Mouse (Mus musculus) midbrain, embryonic 16.5 days (tissue): ENCODE results near the gene E2f6. TPM values are rescaled to one million over a fixed set of nuclear protein-coding genes. Genes with fewer than 3 reads are reported as not detected.

Source experiments
- ATAC-seq: fragments of 200-750 bp; cut with Nextera tagmentation; 2 replicates; pipeline ENCODE4 v1.8.0; 2017; ENCODE audit warnings: moderate TSS enrichment
- H3K27ac ChIP-seq: fragments of 300-500 bp; sonication (generic); 2 replicates; pipeline ENCODE4 v1.5.1; 2014; ENCODE audit warnings: mild to moderate bottlenecking, low read length, mixed read lengths
- H3K27me3 ChIP-seq: fragments of 300-500 bp; sonication (generic); 2 replicates; pipeline ENCODE4 v1.6.1; 2014; ENCODE audit warnings: low read depth, low read length, mixed read lengths; ENCODE audit not compliant: control insufficient read depth, insufficient read depth
- H3K36me3 ChIP-seq: fragments of 300-500 bp; sonication (generic); 2 replicates; pipeline ENCODE4 v1.6.1; 2014; ENCODE audit warnings: mild to moderate bottlenecking, low read length, moderate library complexity, mixed read lengths; ENCODE audit not compliant: control insufficient read depth, insufficient read depth
- H3K4me1 ChIP-seq: fragments of 300-500 bp; sonication (generic); 2 replicates; pipeline ENCODE4 v1.6.1; 2014; ENCODE audit warnings: mild to moderate bottlenecking, low read length, mixed read lengths; ENCODE audit not compliant: control insufficient read depth, insufficient read depth
- H3K4me2 ChIP-seq: fragments of 300-500 bp; sonication (generic); 2 replicates; pipeline ENCODE4 v1.6.1; 2014; ENCODE audit warnings: mild to moderate bottlenecking, low read length, mixed read lengths
- H3K4me3 ChIP-seq: fragments of 300-500 bp; sonication (generic); 2 replicates; pipeline ENCODE4 v1.5.1; 2014; ENCODE audit warnings: low read depth, mild to moderate bottlenecking, low read length, moderate library complexity, mixed read lengths
- H3K9ac ChIP-seq: fragments of 300-500 bp; sonication (generic); 2 replicates; pipeline ENCODE4 v1.6.1; 2014; ENCODE audit warnings: low read depth, low read length, mixed read lengths
- H3K9me3 ChIP-seq: fragments of 300-500 bp; sonication (generic); replicated peaks from 2 replicates; pipeline ENCODE4 v1.6.1; 2014; ENCODE audit warnings: mild to moderate bottlenecking, low read length, mixed read lengths; ENCODE audit not compliant: control insufficient read depth, poor library complexity, severe bottlenecking
- WGBS: fragments of 180-500 bp; shearing (Covaris S2); extraction: QIAGEN DNeasy Blood & Tissue Kit; methylation state at CpG from one replicate; pipeline ENCODE4 v1.1.7; 2014; 5-methylcytosine and 5-hydroxymethylcytosine counted together
- polyA plus RNA-seq: library from polyadenylated mRNA; unstranded; fragments of >200 nt; fragmentation: Nextera tagmentation; extraction: Ambion mirVana; gene quantifications from 2 replicates; pipeline ENCODE4 v1.2.1, GENCODE M21; 2015

The E2f6 gene
- polyA plus RNA-seq, 1 experiment from 2014 or later: 23.7 TPM

DNA sequence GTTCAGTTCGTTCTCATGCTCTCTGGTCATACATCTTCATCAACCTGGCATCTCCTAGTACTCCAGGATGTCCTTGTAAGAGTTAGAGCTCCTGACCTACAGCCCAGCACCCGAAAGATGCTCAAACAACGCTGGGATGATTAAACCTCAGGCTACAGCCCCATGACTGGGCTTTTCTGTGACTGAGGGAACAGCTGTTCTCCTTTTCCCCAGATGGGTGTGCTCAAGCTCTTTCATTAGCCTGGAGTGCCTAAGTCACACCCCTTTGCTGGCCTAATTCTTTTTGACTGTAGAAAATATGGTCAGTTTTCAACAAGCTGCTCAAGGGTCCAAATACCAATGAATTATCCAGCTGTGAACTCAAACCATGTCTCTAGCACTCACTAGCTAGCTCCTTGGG lies 2.7 kb upstream of the E2f6 start:
- H3K4me1 ChIP-seq: peaks cover 16% of the 10 kb centered on the region
- no peaks in the 10 kb centered on the region for H3K9me3 ChIP-seq
- ATAC-seq: no peak
- no peak overlapping the region for H3K9ac ChIP-seq
- no peak overlapping the region for H3K27ac ChIP-seq
- no peaks in the 10 kb centered on the region for H3K27me3 ChIP-seq
- no peak overlapping the region for H3K4me2 ChIP-seq
- H3K36me3 ChIP-seq: no peaks in the 10 kb centered on the region
- WGBS: 45% methylated on average over 3 of the region's 3 CpGs
- no peak overlapping the region for H3K4me3 ChIP-seq

DNA sequence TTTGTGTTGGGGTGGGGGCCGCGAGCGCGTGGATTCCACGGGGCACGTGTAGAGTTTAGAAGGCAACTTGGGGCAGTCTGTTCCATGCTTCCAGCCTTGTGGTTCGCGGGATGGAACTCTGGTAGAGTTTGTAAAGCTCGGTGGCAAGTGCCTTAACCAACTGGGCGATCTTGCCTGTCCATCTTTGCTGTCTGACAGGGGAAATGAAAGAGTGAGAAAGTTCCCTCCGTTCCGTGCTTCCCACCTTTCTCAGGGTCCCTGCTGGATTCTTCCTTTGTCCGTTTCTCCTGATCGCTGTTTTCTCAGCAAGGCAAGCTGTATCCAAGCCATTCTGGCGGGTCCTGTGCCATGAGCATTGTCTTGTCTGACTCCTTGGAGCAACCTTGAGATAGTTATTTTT lies 714 bp downstream of the E2f6 start:
- peak; percentile 40 for ATAC-seq

DNA sequence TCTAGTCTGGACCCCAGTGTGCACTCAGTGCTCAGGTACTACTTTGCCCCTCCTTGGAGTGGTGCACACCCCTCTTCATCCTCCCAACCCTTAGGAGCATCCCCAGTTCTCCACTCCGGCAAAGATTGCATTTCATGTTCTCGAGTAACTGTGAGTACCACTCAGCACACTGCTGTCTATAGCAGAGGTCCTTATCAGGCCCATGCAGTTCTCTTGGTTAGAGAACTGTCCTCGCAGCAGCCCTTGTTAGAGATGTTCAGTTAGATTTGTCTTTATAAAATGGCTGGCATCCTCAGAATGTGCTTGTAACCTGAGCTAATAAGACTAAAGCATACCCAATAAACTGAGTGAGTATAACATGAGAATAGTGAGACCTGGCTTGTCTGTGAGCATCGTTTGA lies 6.4 kb downstream of the E2f6 start:
- peaks cover 14% of the 10 kb centered on the region for H3K36me3 ChIP-seq
- 91% methylated on average over 4 of the region's 4 CpGs for WGBS
- H3K9ac ChIP-seq: no peak overlapping the region
- peaks cover 15% of the 10 kb centered on the region for H3K4me1 ChIP-seq
- no peak overlapping the region for H3K27ac ChIP-seq
- H3K4me3 ChIP-seq: no peak overlapping the region
- no peak overlapping the region for H3K4me2 ChIP-seq
- H3K9me3 ChIP-seq: no peaks in the 10 kb centered on the region
- no peaks in the 10 kb centered on the region for H3K27me3 ChIP-seq
- no peak for ATAC-seq

More for the DNA sequence above, 714 bp downstream of the E2f6 start:
- H3K9me3 ChIP-seq: no peaks in the 10 kb centered on the region
- H3K9ac ChIP-seq: peak overlapping the region; percentile 91
- WGBS: 5% methylated on average over 15 of the region's 15 CpGs
- H3K4me2 ChIP-seq: peak overlapping the region; percentile 87
- H3K27ac ChIP-seq: no peak overlapping the region
- peaks cover 17% of the 10 kb centered on the region for H3K4me1 ChIP-seq
- H3K36me3 ChIP-seq: 0 out of 2 replicates have a peak, but pooled peaks cover under 1% of the 10 kb centered on the region
- H3K4me3 ChIP-seq: peak overlapping the region; percentile 81
- H3K27me3 ChIP-seq: no peaks in the 10 kb centered on the region

DNA sequence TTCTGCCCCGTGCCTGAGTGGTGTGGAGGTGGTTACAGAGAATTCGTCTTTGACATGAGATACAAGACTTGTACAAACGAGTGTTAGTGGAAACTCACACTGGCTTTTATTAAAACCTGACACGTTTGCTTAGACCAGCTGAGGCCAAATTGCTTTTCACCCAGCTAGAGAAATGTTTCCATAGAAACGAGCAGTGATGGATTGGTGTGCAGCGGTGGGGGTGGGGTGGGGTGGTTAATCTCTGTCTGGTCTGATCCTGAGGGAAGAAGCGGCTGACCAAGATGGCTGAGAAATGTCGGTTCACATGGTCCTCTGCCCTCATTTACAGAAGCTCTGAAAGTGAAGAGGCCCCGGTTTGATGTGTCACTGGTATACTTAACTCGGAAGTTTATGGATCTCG lies 7.8 kb downstream of the E2f6 start:
- Histone ChIP-seq H3K9ac (no peak overlapping the region), H3K4me3 (no peak overlapping the region), H3K4me2 (no peak overlapping the region), H3K36me3 (peaks cover 15% of the 10 kb centered on the region), H3K4me1 (peaks cover 6% of the 10 kb centered on the region; the same call in 1 of the 2 replicates), H3K27me3 (no peaks in the 10 kb centered on the region), H3K9me3 (no peaks in the 10 kb centered on the region), H3K27ac (no peak overlapping the region)
- 18% methylated on average over 11 of the region's 11 CpGs for WGBS
- peak; percentile 55 for ATAC-seq

DNA sequence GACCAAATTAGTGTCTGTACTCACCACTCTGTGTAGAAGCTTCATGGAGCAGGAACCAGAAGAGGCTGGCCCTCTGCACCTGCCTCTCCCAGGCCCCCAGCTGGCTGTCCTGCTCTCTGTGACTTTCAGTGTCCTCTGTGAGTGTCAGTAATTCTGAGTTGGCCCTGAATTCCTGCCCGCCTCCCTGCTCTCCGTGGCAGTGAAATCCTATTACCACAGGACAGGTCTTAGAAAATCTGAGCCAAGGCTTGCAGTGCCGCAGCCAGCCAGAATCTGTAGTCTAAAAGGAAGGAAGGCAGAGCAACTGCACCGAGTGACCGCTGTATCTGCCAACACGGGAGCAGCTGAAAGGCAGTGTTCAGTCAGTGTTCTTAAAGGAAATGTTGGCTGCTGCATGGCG lies 10.0 kb downstream of the E2f6 start:
- Histone ChIP-seq H3K9ac (no peak overlapping the region), H3K9me3 (no peaks in the 10 kb centered on the region), H3K4me3 (no peak overlapping the region), H3K36me3 (peaks cover 27% of the 10 kb centered on the region), H3K27me3 (no peaks in the 10 kb centered on the region), H3K4me1 (peaks cover 6% of the 10 kb centered on the region; the same call in 1 of the 2 replicates), H3K4me2 (no peak overlapping the region), H3K27ac (peak overlapping the region; percentile 51)
- 47% methylated on average over 7 of the region's 7 CpGs for WGBS
- peak; percentile 54 for ATAC-seq

DNA sequence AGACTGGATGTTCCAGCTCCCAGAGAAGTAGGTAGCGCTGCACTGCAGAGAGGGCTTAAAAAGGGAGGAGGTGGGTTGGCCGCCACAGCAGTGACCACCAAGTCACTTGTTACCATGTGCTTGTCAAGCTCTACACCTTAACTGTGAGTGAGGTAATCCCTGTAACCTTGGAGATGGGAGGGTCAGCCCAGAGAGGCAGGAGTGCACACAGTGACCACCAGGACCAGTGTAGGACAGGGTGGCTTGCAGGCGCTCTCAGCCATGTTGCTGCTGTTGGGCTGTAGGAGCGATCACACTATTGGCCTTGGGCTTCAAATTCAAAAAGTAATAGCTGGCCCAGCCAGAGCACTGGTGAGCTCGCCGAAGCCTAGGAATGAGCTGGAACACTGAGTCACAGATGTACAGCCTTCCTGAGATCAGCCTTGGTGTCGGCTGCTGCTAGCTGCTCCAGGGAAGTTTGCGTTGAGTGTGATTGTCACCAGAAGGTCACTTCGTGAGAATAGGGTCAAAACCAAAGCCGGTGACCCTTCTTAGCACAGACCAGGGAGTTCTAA lies 11.5 kb downstream of the E2f6 start:
- Histone ChIP-seq H3K27ac (no peak overlapping the region), H3K4me1 (peaks cover 6% of the 10 kb centered on the region; the same call in 1 of the 2 replicates), H3K27me3 (no peaks in the 10 kb centered on the region), H3K9ac (no peak overlapping the region), H3K36me3 (peaks cover 21% of the 10 kb centered on the region), H3K4me2 (no peak overlapping the region), H3K9me3 (no peaks in the 10 kb centered on the region), H3K4me3 (no peak overlapping the region)
- 90% methylated on average over 10 of the region's 10 CpGs for WGBS
- no peak for ATAC-seq

DNA sequence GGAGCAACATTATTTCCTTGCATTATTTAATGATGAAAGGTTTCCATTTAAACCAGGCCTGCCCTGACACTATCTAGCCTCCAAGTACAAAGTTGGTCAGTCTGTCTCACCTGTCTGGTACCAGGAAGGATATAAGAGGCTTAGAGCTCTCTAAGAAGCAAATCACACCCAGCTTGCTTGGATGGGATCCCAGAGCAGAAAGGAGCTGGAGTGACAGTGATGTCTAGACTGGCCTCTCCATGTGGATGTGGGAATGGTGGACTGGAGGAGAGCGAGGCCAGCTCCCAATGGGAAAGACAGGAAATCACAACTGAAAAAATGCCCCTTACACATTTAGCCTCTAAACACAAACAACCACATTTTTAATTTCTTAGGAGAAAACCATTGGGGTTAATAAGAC lies 12.9 kb downstream of the E2f6 start:
- no peak overlapping the region for H3K27ac ChIP-seq
- 89% methylated on average over 1 of the region's 1 CpGs for WGBS
- H3K36me3 ChIP-seq: peaks cover 23% of the 10 kb centered on the region
- no peaks in the 10 kb centered on the region for H3K9me3 ChIP-seq
- H3K4me3 ChIP-seq: no peak overlapping the region
- H3K27me3 ChIP-seq: no peaks in the 10 kb centered on the region
- peaks cover 1% of the 10 kb centered on the region; the same call in 1 of the 2 replicates for H3K4me1 ChIP-seq
- H3K4me2 ChIP-seq: no peak overlapping the region
- H3K9ac ChIP-seq: no peak overlapping the region
- no peak for ATAC-seq

DNA sequence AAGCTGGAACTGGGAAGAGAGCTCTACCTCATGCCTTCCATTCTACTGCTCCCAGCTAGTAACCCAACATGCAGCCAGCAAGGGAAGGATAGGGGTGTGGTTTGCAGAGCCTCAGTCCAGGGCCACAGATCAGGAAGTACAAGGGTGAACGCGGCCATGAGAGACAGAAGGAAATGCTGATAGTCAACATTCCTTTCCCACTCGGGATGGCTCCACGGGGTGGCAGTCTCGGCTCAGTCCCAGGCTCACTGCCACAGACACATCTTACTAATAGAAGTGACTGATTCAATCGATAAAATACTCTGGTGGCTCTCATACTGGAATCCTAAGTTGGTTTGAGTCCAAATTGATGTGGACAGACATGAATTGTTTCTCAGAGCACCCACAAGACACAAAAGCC lies 17.7 kb downstream of the E2f6 start:
- no peak overlapping the region for H3K27ac ChIP-seq
- H3K9ac ChIP-seq: no peak overlapping the region
- no peak for ATAC-seq
- peaks cover 13% of the 10 kb centered on the region; the same call in 1 of the 2 replicates for H3K36me3 ChIP-seq
- no peaks in the 10 kb centered on the region for H3K9me3 ChIP-seq
- WGBS: 82% methylated on average over 6 of the region's 6 CpGs
- no peaks in the 10 kb centered on the region for H3K27me3 ChIP-seq
- no peaks in the 10 kb centered on the region for H3K4me1 ChIP-seq
- H3K4me2 ChIP-seq: no peak overlapping the region
- H3K4me3 ChIP-seq: no peak overlapping the region

DNA sequence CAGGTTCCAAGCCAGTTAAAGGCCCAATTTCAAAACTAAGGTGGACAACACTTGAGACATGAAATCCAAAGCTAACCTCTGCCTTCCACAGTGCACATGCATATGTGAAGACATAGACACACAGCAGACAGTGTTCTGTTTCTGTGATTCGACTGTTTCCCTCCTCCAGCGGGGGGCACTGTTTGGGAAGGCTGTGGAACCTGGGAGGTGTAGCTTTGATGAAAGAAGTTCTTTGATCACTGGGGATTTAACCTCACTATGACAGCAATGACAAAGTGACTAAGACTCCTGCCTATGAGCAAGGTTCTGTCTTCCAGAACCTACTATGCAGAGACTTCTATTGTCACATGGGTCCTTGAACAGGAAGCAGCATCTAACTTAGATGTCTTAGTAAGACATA lies 19.0 kb downstream of the E2f6 start:
- Histone ChIP-seq H3K27me3 (no peaks in the 10 kb centered on the region), H3K9me3 (no peaks in the 10 kb centered on the region), H3K36me3 (peaks cover 9% of the 10 kb centered on the region; the same call in 1 of the 2 replicates), H3K9ac (no peak overlapping the region), H3K4me3 (no peak overlapping the region), H3K4me2 (no peak overlapping the region), H3K27ac (no peak overlapping the region), H3K4me1 (no peaks in the 10 kb centered on the region)
- no peak for ATAC-seq
- WGBS: 83% methylated on average over 2 of the region's 2 CpGs
